10 mouse cellular contexts compared by ENCODE assay signal in the genomic region with DNA sequence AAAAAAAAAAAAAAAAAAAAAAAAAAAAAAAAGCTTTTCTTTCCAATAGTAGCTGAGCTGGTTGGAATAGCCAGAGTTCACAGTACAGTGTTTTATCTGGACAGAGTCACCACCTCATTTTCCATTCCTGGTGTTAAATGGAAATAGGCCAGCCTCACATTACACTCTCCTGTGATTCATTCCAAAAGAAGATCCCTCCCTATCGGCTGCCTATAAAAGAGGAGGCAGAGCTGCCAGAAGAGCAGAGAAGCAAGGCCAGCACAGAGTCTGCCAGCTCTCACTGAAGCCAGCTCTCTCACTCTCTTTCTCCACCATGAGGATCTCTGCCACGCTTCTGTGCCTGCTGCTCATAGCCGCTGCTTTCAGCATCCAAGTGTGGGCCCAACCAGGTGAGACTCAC. TPM values are rescaled to one million over a fixed set of nuclear protein-coding genes. Genes with fewer than 3 reads are reported as not detected.
DNase-seq lines count a peak whose midpoint lies in the region; ATAC-seq and TF ChIP-seq lines count a peak whose summit lies in the region.
"Had no signal": no experiment of that assay in that cellular context is flagged by ENCODE, and none has a peak within 500 bp of the region (broad histone marks: within the 10 kb centered on the region; RNA-seq: fewer than 3 reads in every experiment).

A gene (plus strand): TSS at position 242 of the 400 bp plus-strand sequence.

- no peak for TF ChIP-seq CTCF in bone marrow macrophage, adult 2 months (IDR thresholded peaks at IDR 0.05; ENCODE audit: low read depth, low read length)
- TF ChIP-seq CTCF in heart, postnatal 0 days (IDR thresholded peaks at IDR 0.05; ENCODE audit: low read depth): no peak

- no peak within 1 kb of the TSS for H3K9ac ChIP-seq in forebrain, embryonic 16.5 days (replicated peaks; ENCODE audit: low read depth, low read length)
- H3K9ac ChIP-seq in forebrain, embryonic 15.5 days (replicated peaks): no peak within 1 kb of the TSS
- no peak within 1 kb of the TSS for H3K9ac ChIP-seq in heart, postnatal 0 days (replicated peaks; ENCODE audit: low read depth, low read length)
- no peak within 1 kb of the TSS for H3K9ac ChIP-seq in hindbrain, embryonic 14.5 days
- H3K9ac ChIP-seq: embryonic facial prominence, embryonic 13.5 days had no signal

- no peaks in the 10 kb centered on the region for H3K4me1 ChIP-seq in forebrain, embryonic 16.5 days (replicated peaks; ENCODE audit: control insufficient read depth, insufficient read depth, low read length)
- no peaks in the 10 kb centered on the region for H3K4me1 ChIP-seq in forebrain, embryonic 15.5 days
- peaks cover 54% of the 10 kb centered on the region for H3K4me1 ChIP-seq in bone marrow macrophage, adult 2 months (ENCODE audit: control insufficient read depth, insufficient read depth, low read length)
- no peaks in the 10 kb centered on the region for H3K4me1 ChIP-seq in heart, postnatal 0 days (ENCODE audit: control insufficient read depth, insufficient read depth)
- no peaks in the 10 kb centered on the region for H3K4me1 ChIP-seq in hindbrain, embryonic 14.5 days (replicated peaks; ENCODE audit: control insufficient read depth, insufficient read depth, low read length)
- H3K4me1 ChIP-seq in forebrain, embryonic 10.5 days: no peaks in the 10 kb centered on the region; the same call in 1 of the 2 replicates

- no peaks in the 10 kb centered on the region for H3K9me3 ChIP-seq in forebrain, embryonic 16.5 days (ENCODE audit: control insufficient read depth, low read length)
- H3K9me3 ChIP-seq in forebrain, embryonic 15.5 days: no peaks in the 10 kb centered on the region
- no peaks in the 10 kb centered on the region for H3K9me3 ChIP-seq in heart, postnatal 0 days (replicated peaks; ENCODE audit: control insufficient read depth, low read length)
- H3K9me3 ChIP-seq in hindbrain, embryonic 14.5 days (ENCODE audit: control insufficient read depth, low read length): no peaks in the 10 kb centered on the region
- no peaks in the 10 kb centered on the region for H3K9me3 ChIP-seq in forebrain, embryonic 10.5 days
- H3K9me3 ChIP-seq: embryonic facial prominence, embryonic 13.5 days had no signal

- peak; percentile 36; the same call in 1 of the 2 replicates for ATAC-seq in forebrain, embryonic 16.5 days
- no peak for ATAC-seq in forebrain, embryonic 15.5 days (replicated peaks)
- ATAC-seq in heart, postnatal 0 days (ENCODE audit: insufficient read depth, low read depth): no peak
- ATAC-seq in hindbrain, embryonic 14.5 days (ENCODE audit: low FRiP score): no peak

- no peak within 1 kb of the TSS for H3K27ac ChIP-seq in forebrain, embryonic 16.5 days (ENCODE audit: low read length)
- no peak within 1 kb of the TSS for H3K27ac ChIP-seq in forebrain, embryonic 15.5 days (replicated peaks)
- H3K27ac ChIP-seq in bone marrow macrophage, adult 2 months (ENCODE audit: insufficient read depth, low read depth, low read length): peak within 1 kb of the TSS; percentile 73
- H3K27ac ChIP-seq in heart, postnatal 0 days (ENCODE audit: low read depth): no peak within 1 kb of the TSS
- H3K27ac ChIP-seq in hindbrain, embryonic 14.5 days: no peak within 1 kb of the TSS
- H3K27ac ChIP-seq in forebrain, embryonic 10.5 days: no peak within 1 kb of the TSS
- H3K27ac ChIP-seq: embryonic facial prominence, embryonic 13.5 days had no signal

- H3K36me3 ChIP-seq in forebrain, embryonic 16.5 days (ENCODE audit: control insufficient read depth, insufficient read depth): no peaks in the 10 kb centered on the region
- H3K36me3 ChIP-seq in forebrain, embryonic 15.5 days: no peaks in the 10 kb centered on the region
- H3K36me3 ChIP-seq in heart, postnatal 0 days (replicated peaks; ENCODE audit: control insufficient read depth, insufficient read depth, low read length): no peaks in the 10 kb centered on the region
- no peaks in the 10 kb centered on the region for H3K36me3 ChIP-seq in hindbrain, embryonic 14.5 days (replicated peaks; ENCODE audit: control insufficient read depth, insufficient read depth)
- H3K36me3 ChIP-seq in forebrain, embryonic 10.5 days (replicated peaks): no peaks in the 10 kb centered on the region
- H3K36me3 ChIP-seq: embryonic facial prominence, embryonic 13.5 days had no signal

- H3K27me3 ChIP-seq in forebrain, embryonic 16.5 days (replicated peaks; ENCODE audit: control insufficient read depth, insufficient read depth, low read length): no peaks in the 10 kb centered on the region
- no peaks in the 10 kb centered on the region for H3K27me3 ChIP-seq in forebrain, embryonic 15.5 days
- H3K27me3 ChIP-seq in heart, postnatal 0 days (ENCODE audit: control insufficient read depth, insufficient read depth, low read length): no peaks in the 10 kb centered on the region
- no peaks in the 10 kb centered on the region for H3K27me3 ChIP-seq in hindbrain, embryonic 14.5 days (ENCODE audit: control insufficient read depth, insufficient read depth, low read length)
- H3K27me3 ChIP-seq in forebrain, embryonic 10.5 days (ENCODE audit: poor library complexity, severe bottlenecking): no peaks in the 10 kb centered on the region
- H3K27me3 ChIP-seq: embryonic facial prominence, embryonic 13.5 days had no signal

- 55% methylated on average over 3 of the region's 3 CpGs for WGBS in forebrain, embryonic 16.5 days
- WGBS in forebrain, embryonic 15.5 days: 57% methylated on average over 3 of the region's 3 CpGs
- WGBS in heart, postnatal 0 days: 51% methylated on average over 3 of the region's 3 CpGs
- 70% methylated on average over 3 of the region's 3 CpGs for WGBS in hindbrain, embryonic 14.5 days
- 89% methylated on average over 3 of the region's 3 CpGs for WGBS in forebrain, embryonic 10.5 days

- no peak for TF ChIP-seq POLR2A in bone marrow macrophage, adult 2 months (IDR thresholded peaks at IDR 0.05; ENCODE audit: borderline replicate concordance, low read depth, low read length)

- H3K4me2 ChIP-seq in forebrain, embryonic 16.5 days (ENCODE audit: low read length): no peak within 1 kb of the TSS
- no peak within 1 kb of the TSS for H3K4me2 ChIP-seq in forebrain, embryonic 15.5 days (replicated peaks)
- no peak within 1 kb of the TSS for H3K4me2 ChIP-seq in heart, postnatal 0 days (ENCODE audit: low read depth, low read length)
- no peak within 1 kb of the TSS for H3K4me2 ChIP-seq in hindbrain, embryonic 14.5 days (replicated peaks)
- H3K4me2 ChIP-seq: embryonic facial prominence, embryonic 13.5 days had no signal

- TF ChIP-seq EP300 in heart, postnatal 0 days (IDR thresholded peaks at IDR 0.05; ENCODE audit: low read depth): no peak

- DNase-seq in 3134 (ENCODE audit: extremely low read depth, insufficient read length, low spot score): peak; percentile 53
- peak; percentile 41 for DNase-seq in heart, postnatal 0 days (ENCODE audit: low spot score)
- DNase-seq in hindbrain, embryonic 14.5 days (ENCODE audit: low spot score): no peak
- DNase-seq in T-cell, adult 2 months (ENCODE audit: low spot score): no peak
- no peak for DNase-seq in forebrain, embryonic 10.5 days (ENCODE audit: extremely low spot score, low spot score)

- no peak within 1 kb of the TSS for H3K4me3 ChIP-seq in forebrain, embryonic 16.5 days (replicated peaks; ENCODE audit: low read length)
- no peak within 1 kb of the TSS for H3K4me3 ChIP-seq in forebrain, embryonic 15.5 days
- H3K4me3 ChIP-seq in bone marrow macrophage, adult 2 months (ENCODE audit: insufficient read depth, low read length): no peak within 1 kb of the TSS
- no peak within 1 kb of the TSS for H3K4me3 ChIP-seq in heart, postnatal 0 days (ENCODE audit: low read depth, low read length)
- H3K4me3 ChIP-seq in hindbrain, embryonic 14.5 days (replicated peaks; ENCODE audit: low read length): no peak within 1 kb of the TSS
- H3K4me3 ChIP-seq in forebrain, embryonic 10.5 days: no peak within 1 kb of the TSS
- H3K4me3 ChIP-seq: embryonic facial prominence, embryonic 13.5 days had no signal

RNA-seq across cellular contexts. Expression of the gene that starts here (rescaled TPM):
- polyA plus RNA-seq in forebrain, embryonic 16.5 days (2015; fragmentation: Nextera tagmentation; extraction: Ambion mirVana): 0.37 and 0.42 TPM in 2 replicates
- 0.32 and 0.51 TPM in 2 replicates for polyA plus RNA-seq in forebrain, embryonic 15.5 days (2015; fragmentation: Nextera tagmentation; extraction: Ambion mirVana)
- 1.9 and 2.0 TPM in 2 replicates for polyA plus RNA-seq in bone marrow macrophage, adult 2 months (2012; ENCODE audit: insufficient read depth, insufficient read length, missing spikeins)
- total RNA-seq in heart, postnatal 0 days (2014; rRNA removed; ENCODE audit: low replicate concordance): 0.53 and 7.3 TPM in 2 replicates
- 2.8 and 3.2 TPM in 2 replicates for polyA plus RNA-seq in heart, postnatal 0 days (2015; fragmentation: Nextera tagmentation; extraction: Ambion mirVana)
- 0.90 and 1.9 TPM in 2 replicates for polyA plus RNA-seq in hindbrain, embryonic 14.5 days (2014; fragmentation: Nextera tagmentation; extraction: Ambion mirVana)
- 0.31 TPM in 1 of 2 replicates, not detected in the other for polyA plus RNA-seq in forebrain, embryonic 10.5 days (2016; fragmentation: Nextera tagmentation; extraction: Ambion mirVana)
- total RNA-seq: left cerebral cortex, adult 8-10 months had no signal

Comparison
In these comparisons a context has a peak if more than half of its experiments do, and no peak if none do; other contexts are left out.
1. Peak in ATAC-seq in forebrain, embryonic 16.5 days; RNA of the gene not detected or under 1 TPM.
2. DNase-seq: peak in 3134 (single experiment) and heart, postnatal 0 days (single experiment); none in hindbrain, embryonic 14.5 days (single experiment), T-cell, adult 2 months (single experiment) and forebrain, embryonic 10.5 days (single experiment).